Mouse (Mus musculus) myocyte (in vitro differentiated cells): Measurements from ENCODE around the gene Mfsd4a.

Source experiments
- POLR2A ChIP-seq: IDR thresholded peaks from one replicate; pipeline ENCODE4 v1.6.1; 2011; ENCODE audit warnings: low read depth, mild to moderate bottlenecking, control low read depth, moderate library complexity; ENCODE audit not compliant: insufficient read length
- POLR2AphosphoS2 ChIP-seq: IDR thresholded peaks from one replicate; pipeline ENCODE4 v1.6.1; 2011; ENCODE audit warnings: low read depth, control low read depth; ENCODE audit not compliant: insufficient read length
- TCF12 ChIP-seq: IDR thresholded peaks from one replicate; pipeline ENCODE4 v1.6.1; 2011; ENCODE audit warnings: mild to moderate bottlenecking, control low read depth; ENCODE audit not compliant: poor library complexity, insufficient read depth, severe bottlenecking
- TCF3 ChIP-seq: IDR thresholded peaks from one replicate; pipeline ENCODE4 v1.6.1; 2011; ENCODE audit warnings: low read depth, control low read depth; ENCODE audit not compliant: insufficient read length

DNA sequence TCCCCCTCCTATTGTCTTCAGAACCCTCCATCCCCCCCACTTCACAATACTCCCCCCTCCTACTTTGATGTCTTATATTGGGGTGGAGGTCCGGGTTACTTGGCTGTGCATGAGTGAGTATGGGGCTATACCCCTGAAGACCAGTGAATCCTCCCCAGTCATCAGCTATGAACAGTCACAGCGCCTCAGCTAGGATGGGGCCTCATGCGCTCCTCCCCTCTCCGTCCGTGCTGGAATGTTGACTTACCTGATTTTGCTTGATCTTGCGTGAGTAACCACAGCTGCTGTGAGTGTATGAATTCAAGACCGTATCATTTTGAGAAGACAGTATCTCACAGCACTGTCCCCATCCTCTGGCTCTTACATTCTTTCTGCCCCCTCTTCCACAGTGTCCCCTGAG, 48.0 kb downstream of the Mfsd4a start:
- TF ChIP-seq POLR2A (no peak), POLR2AphosphoS2 (no peak), TCF12 (no peak), TCF3 (no peak)
